Mouse (Mus musculus) forebrain, postnatal 0 days (tissue): ENCODE results near the gene Tmem222. TPM values are rescaled to one million over a fixed set of nuclear protein-coding genes. Genes with fewer than 3 reads are reported as not detected.

ENCODE experiments used
- ATAC-seq: fragments of 200-750 bp; cut with Nextera tagmentation; 2 replicates; pipeline ENCODE4 v1.8.0; 2017; ENCODE audit warnings: mild to moderate bottlenecking, moderate library complexity
- DNase-seq: peaks from one replicate; pipeline ENCODE4 v3.0.0-alpha.2; 2015
- H3K27ac ChIP-seq: fragments of 300-500 bp; sonication (generic); 2 replicates; pipeline ENCODE4 v1.5.1; 2014; ENCODE audit warnings: low read depth, mild to moderate bottlenecking, antibody characterized with exemption, low read length, moderate library complexity, mixed read lengths
- H3K27me3 ChIP-seq: fragments of 300-500 bp; sonication (generic); 2 replicates; pipeline ENCODE4 v1.6.1; 2014; ENCODE audit warnings: mild to moderate bottlenecking, low read length, mixed read lengths; ENCODE audit not compliant: insufficient read depth
- H3K36me3 ChIP-seq: fragments of 300-500 bp; sonication (generic); 2 replicates; pipeline ENCODE4 v1.6.1; 2014; ENCODE audit warnings: mild to moderate bottlenecking, moderate library complexity; ENCODE audit not compliant: insufficient read depth
- H3K4me1 ChIP-seq: fragments of 300-500 bp; sonication (generic); 2 replicates; pipeline ENCODE4 v1.6.1; 2014; ENCODE audit warnings: antibody characterized with exemption; ENCODE audit not compliant: insufficient read depth
- H3K4me2 ChIP-seq: fragments of 300-500 bp; sonication (generic); 2 replicates; pipeline ENCODE4 v1.6.1; 2014; ENCODE audit warnings: low read depth, mild to moderate bottlenecking, moderate library complexity
- H3K4me3 ChIP-seq: fragments of 300-500 bp; sonication (generic); 2 replicates; pipeline ENCODE4 v1.5.1; 2014; ENCODE audit warnings: low read depth, low read length, mixed read lengths
- H3K9ac ChIP-seq: fragments of 300-500 bp; sonication (generic); 2 replicates; pipeline ENCODE4 v1.6.1; 2014; ENCODE audit warnings: mild to moderate bottlenecking
- H3K9me3 ChIP-seq: fragments of 300-500 bp; sonication (generic); 2 replicates; pipeline ENCODE4 v1.6.1; 2016; ENCODE audit warnings: low read length
- CTCF ChIP-seq: sonication (generic); IDR thresholded peaks from 2 replicates; pipeline ENCODE4 v1.5.1; 2016; ENCODE audit warnings: antibody characterized with exemption, control low read depth, low read depth
- WGBS: fragments of 180-500 bp; shearing (Covaris S2); extraction: QIAGEN DNeasy Blood & Tissue Kit; methylation state at CpG from one replicate; pipeline ENCODE4 v1.1.7; 2014; 5-methylcytosine and 5-hydroxymethylcytosine counted together
- polyA plus RNA-seq: library from polyadenylated mRNA; unstranded; fragments of >200 nt; fragmentation: Nextera tagmentation; extraction: Ambion mirVana; gene quantifications from 2 replicates; pipeline ENCODE4 v1.2.1, GENCODE M21; 2015
- total RNA-seq: library from RNA; depleted of rRNA; stranded (reverse); fragments of >200 nt; gene quantifications from 2 replicates; pipeline ENCODE4 v1.2.3, GENCODE M21; 2014

Tmem222 gene
- total and polyA plus RNA-seq, 2 experiments from 2014 or later: 125 to 146 TPM

DNA sequence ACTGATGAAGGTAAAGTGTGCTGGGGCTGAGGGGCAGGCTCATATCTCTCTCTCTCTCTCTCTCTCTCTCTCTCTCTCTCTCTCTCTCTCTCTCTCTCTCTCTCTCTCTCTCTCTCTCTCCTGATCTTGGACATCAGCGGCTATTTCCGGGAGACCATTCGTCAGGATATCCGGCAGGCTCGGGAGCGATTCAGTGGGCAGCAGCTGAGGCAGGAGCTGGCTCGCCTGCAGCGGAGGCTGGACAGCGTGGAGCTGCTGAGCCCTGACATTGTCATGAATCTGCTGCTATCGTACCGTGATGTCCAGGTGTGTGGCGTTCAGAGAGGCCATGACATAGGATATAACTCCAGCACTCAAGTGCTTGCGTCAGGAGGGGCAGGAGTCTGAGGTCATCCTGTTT, 34.1 kb downstream of the Tmem222 start:
- WGBS: 56% methylated on average over 12 of the region's 13 CpGs
- H3K36me3 ChIP-seq: no peaks in the 10 kb centered on the region
- no peak overlapping the region for H3K27ac ChIP-seq
- no peak overlapping the region for H3K4me2 ChIP-seq
- no peak for ATAC-seq
- TF ChIP-seq CTCF: no peak
- no peak for DNase-seq
- H3K4me1 ChIP-seq: no peaks in the 10 kb centered on the region
- no peaks in the 10 kb centered on the region for H3K9me3 ChIP-seq
- H3K4me3 ChIP-seq: no peak overlapping the region
- H3K27me3 ChIP-seq: peaks cover 37% of the 10 kb centered on the region
- no peak overlapping the region for H3K9ac ChIP-seq

DNA sequence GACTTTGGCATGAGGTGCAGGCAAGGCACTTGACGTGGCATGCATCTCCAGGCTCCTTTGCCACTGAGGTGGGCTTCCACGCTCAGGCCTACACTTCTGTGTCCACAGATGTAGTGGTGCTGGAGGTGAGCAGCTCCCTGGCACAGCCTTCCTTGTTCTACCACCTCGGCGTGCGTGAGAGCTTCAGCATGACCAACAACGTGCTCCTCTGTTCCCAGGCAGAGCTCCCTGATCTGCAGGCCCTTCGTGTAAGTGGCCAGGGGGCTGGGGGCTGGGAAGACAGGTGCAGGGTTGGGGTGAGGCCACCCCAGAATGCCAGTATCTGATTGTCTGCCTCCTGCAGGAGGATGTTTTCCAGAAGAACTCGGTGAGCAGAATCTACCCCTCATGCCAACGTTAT, 34.9 kb downstream of the Tmem222 start:
- H3K27me3 ChIP-seq: peaks cover 31% of the 10 kb centered on the region
- 54% methylated on average over 9 of the region's 9 CpGs for WGBS
- no peak overlapping the region for H3K4me3 ChIP-seq
- H3K27ac ChIP-seq: no peak overlapping the region
- TF ChIP-seq CTCF: no peak
- no peak overlapping the region for H3K9ac ChIP-seq
- no peak for ATAC-seq
- no peaks in the 10 kb centered on the region for H3K4me1 ChIP-seq
- no peak for DNase-seq
- H3K9me3 ChIP-seq: no peaks in the 10 kb centered on the region
- no peaks in the 10 kb centered on the region for H3K36me3 ChIP-seq
- H3K4me2 ChIP-seq: no peak overlapping the region

GRCm38 (mm10) chr4:133241910-133242309, 35.7 kb downstream of the Tmem222 start:
- no peak for TF ChIP-seq CTCF
- Histone ChIP-seq H3K27me3 (peaks cover 28% of the 10 kb centered on the region), H3K4me2 (peak overlapping the region; percentile 77), H3K4me1 (no peaks in the 10 kb centered on the region), H3K36me3 (no peaks in the 10 kb centered on the region), H3K9ac (no peak overlapping the region), H3K4me3 (peak overlapping the region; percentile 44), H3K27ac (no peak overlapping the region), H3K9me3 (no peaks in the 10 kb centered on the region)
- 0 out of 2 replicates have a peak, but pooled peaks have one; percentile 1 for ATAC-seq
- no peak for DNase-seq
- 33% methylated on average over 11 of the region's 11 CpGs for WGBS

DNA sequence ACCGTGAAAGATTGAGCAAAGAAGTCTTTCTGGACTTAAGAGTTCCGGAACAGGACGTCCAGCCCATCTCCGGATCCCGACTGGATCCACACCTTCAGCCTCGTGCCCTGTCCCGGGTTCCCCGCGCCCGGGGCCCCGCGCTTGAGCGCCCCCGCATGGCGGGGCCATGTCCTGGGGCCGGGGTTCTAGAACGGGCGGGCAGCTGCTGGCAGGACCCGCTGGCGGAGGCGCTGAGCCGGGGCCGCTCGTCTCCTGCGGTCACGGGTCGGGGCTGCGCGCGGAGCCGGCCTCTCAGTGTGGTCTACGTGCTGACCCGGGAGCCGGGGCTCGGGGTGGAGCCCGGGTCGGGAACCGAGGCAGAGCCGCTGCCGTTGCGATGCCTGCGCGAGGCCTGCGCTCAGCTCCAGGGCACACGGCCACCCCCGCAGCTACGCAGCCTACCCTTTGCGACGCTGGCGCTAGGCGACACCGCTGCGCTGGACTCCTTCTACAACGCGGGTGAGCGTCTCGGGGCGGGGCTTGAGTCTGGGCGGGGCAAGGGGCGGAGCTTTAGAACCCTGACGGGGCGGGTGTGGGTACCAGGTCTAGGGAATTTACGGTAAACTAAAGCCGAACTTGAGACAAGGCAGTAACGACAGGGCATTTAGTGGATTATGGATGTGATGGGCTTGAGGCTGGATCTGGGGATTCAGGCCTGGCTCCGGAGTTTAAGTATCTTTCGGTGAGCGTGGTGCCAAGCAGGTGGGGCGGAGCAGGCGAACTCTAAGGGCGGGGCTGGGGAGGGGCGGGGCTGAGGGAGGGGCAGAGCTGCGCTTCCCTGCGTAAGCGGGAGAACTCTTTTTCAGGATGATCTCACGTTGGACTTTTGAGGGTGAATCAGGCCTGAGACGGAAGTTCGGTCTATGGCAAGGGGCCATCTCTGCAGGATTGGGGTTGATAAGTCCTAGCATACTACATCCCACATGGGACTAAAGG, 36.4 kb downstream of the Tmem222 start:
- peak overlapping the region; percentile 44 for H3K4me3 ChIP-seq
- no peaks in the 10 kb centered on the region for H3K9me3 ChIP-seq
- no peaks in the 10 kb centered on the region for H3K4me1 ChIP-seq
- peak overlapping the region; percentile 52 for H3K9ac ChIP-seq
- DNase-seq (peak; percentile 85), ATAC-seq (peak; percentile 95)
- peak overlapping the region; percentile 77 for H3K4me2 ChIP-seq
- no peaks in the 10 kb centered on the region for H3K36me3 ChIP-seq
- H3K27ac ChIP-seq: no peak overlapping the region; the same call in 1 of the 2 replicates
- WGBS: under 1% methylated on average over 75 of the region's 78 CpGs
- peaks cover 28% of the 10 kb centered on the region for H3K27me3 ChIP-seq
- TF ChIP-seq CTCF: 0 out of 2 replicates have a peak, but pooled peaks have one; percentile 31

GRCm38 (mm10) chr4:133240490-133240921, 37.1 kb downstream of the Tmem222 start, which contains the start of gene Map3k6:
TSS of gene Map3k6 (plus strand) at chr4:133240818.
- no peaks in the 10 kb centered on the region for H3K9me3 ChIP-seq
- H3K36me3 ChIP-seq: no peaks in the 10 kb centered on the region
- H3K27ac ChIP-seq: no peak within 1 kb of the TSS; the same call in 1 of the 2 replicates
- peak within 1 kb of the TSS; percentile 44 for H3K4me3 ChIP-seq
- DNase-seq: no peak
- no peaks in the 10 kb centered on the region for H3K4me1 ChIP-seq
- ATAC-seq: no peak
- peak within 1 kb of the TSS; percentile 52 for H3K9ac ChIP-seq
- TF ChIP-seq CTCF: no peak
- 6% methylated on average over 16 of the region's 16 CpGs for WGBS
- peaks cover 24% of the 10 kb centered on the region for H3K27me3 ChIP-seq
- H3K4me2 ChIP-seq: peak within 1 kb of the TSS; percentile 77

DNA sequence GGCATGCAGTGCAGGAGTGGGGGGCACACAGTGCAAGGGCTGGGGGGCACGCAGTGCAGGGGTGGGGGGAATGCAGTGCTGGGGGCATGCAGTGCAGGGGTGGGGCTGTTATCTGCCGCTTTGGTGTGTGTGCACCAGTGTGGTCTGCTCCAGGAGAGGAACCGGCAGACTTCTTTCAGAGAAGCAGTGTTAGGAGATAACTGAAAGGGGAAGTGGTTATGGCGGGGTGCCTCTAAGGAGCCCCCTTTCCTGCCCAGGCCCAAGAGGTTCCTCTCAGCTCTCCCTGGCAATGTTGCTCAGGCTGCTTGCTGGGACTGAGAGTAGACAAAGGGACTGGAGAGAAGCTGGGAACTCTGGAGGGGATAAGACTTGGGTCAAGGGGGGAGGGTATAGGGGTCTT, 39.7 kb downstream of the Tmem222 start:
- H3K36me3 ChIP-seq: no peaks in the 10 kb centered on the region
- no peak overlapping the region for H3K4me2 ChIP-seq
- DNase-seq: no peak
- TF ChIP-seq CTCF: no peak
- H3K9ac ChIP-seq: no peak overlapping the region
- 86% methylated on average over 4 of the region's 4 CpGs for WGBS
- H3K27ac ChIP-seq: no peak overlapping the region
- no peaks in the 10 kb centered on the region for H3K4me1 ChIP-seq
- H3K4me3 ChIP-seq: no peak overlapping the region
- H3K9me3 ChIP-seq: no peaks in the 10 kb centered on the region
- peaks cover 21% of the 10 kb centered on the region for H3K27me3 ChIP-seq
- ATAC-seq: no peak

GRCm38 (mm10) chr4:133235415-133235814, 42.2 kb downstream of the Tmem222 start:
- Histone ChIP-seq H3K27ac (no peak overlapping the region), H3K4me1 (no peaks in the 10 kb centered on the region), H3K4me2 (no peak overlapping the region), H3K4me3 (no peak overlapping the region), H3K9ac (no peak overlapping the region), H3K36me3 (no peaks in the 10 kb centered on the region), H3K9me3 (no peaks in the 10 kb centered on the region), H3K27me3 (0 out of 2 replicates have a peak, but pooled peaks cover 2% of the 10 kb centered on the region)
- no peak for TF ChIP-seq CTCF
- DNase-seq (no peak), ATAC-seq (no peak)
- 82% methylated on average over 5 of the region's 5 CpGs for WGBS
